Mouse (Mus musculus): Measurements from ENCODE around the gene Nrxn3.

Gene Nrxn3

GRCm38 (mm10) chr12:88931713-88932112 lies 209.0 kb downstream of the Nrxn3 start:
- DNase-seq (ENCODE audit: low spot score) = no peak

- DNase-seq (ENCODE audit: low spot score) = no peak
Observed at GRCm38 (mm10) chr12:88939679-88940078, 217.0 kb downstream of the Nrxn3 start.

GRCm38 (mm10) chr12:88944967-88945366 lies 222.3 kb downstream of the Nrxn3 start:
- no peak for DNase-seq (ENCODE audit: low spot score)

- DNase-seq (ENCODE audit: low spot score) = no peak
Observed at GRCm38 (mm10) chr12:88949870-88950269, 227.2 kb downstream of the Nrxn3 start.

- DNase-seq (ENCODE audit: low spot score) = no peak
Observed at GRCm38 (mm10) chr12:88952937-88953600, 230.4 kb downstream of the Nrxn3 start.

- DNase-seq (ENCODE audit: low spot score) = no peak
Observed at GRCm38 (mm10) chr12:88953801-88954200, 231.1 kb downstream of the Nrxn3 start.

- no peak for DNase-seq (ENCODE audit: low spot score)
Observed at GRCm38 (mm10) chr12:88957431-88957830, 234.8 kb downstream of the Nrxn3 start.

- DNase-seq (ENCODE audit: low spot score) = no peak
Observed at GRCm38 (mm10) chr12:88960817-88961216, 238.1 kb downstream of the Nrxn3 start.

GRCm38 (mm10) chr12:88966329-88966728 lies 243.7 kb downstream of the Nrxn3 start:
- DNase-seq (ENCODE audit: low spot score) = no peak

GRCm38 (mm10) chr12:88976621-88977020 lies 253.9 kb downstream of the Nrxn3 start:
- DNase-seq (ENCODE audit: low spot score) = no peak

GRCm38 (mm10) chr12:88983688-88984330 lies 261.1 kb downstream of the Nrxn3 start:
- DNase-seq (ENCODE audit: low spot score) = no peak

- DNase-seq (ENCODE audit: low spot score) = peak; percentile 8
Observed at GRCm38 (mm10) chr12:88984375-88984774, 261.7 kb downstream of the Nrxn3 start.

GRCm38 (mm10) chr12:88984804-88985203 lies 262.1 kb downstream of the Nrxn3 start:
- DNase-seq (ENCODE audit: low spot score) = no peak

GRCm38 (mm10) chr12:88987046-88987445 lies 264.4 kb downstream of the Nrxn3 start:
- no peak for DNase-seq (ENCODE audit: low spot score)

- no peak for DNase-seq (ENCODE audit: low spot score)
Observed at GRCm38 (mm10) chr12:88990753-88991152, 268.1 kb downstream of the Nrxn3 start.

- DNase-seq (ENCODE audit: low spot score) = no peak
Observed at GRCm38 (mm10) chr12:88992141-88992540, 269.5 kb downstream of the Nrxn3 start.

- DNase-seq (ENCODE audit: low spot score) = no peak
Observed at GRCm38 (mm10) chr12:88993788-88994187, 271.1 kb downstream of the Nrxn3 start.

GRCm38 (mm10) chr12:89016436-89016835 lies 293.8 kb downstream of the Nrxn3 start:
- DNase-seq (ENCODE audit: low spot score) = no peak

- no peak for DNase-seq (ENCODE audit: low spot score)
Observed at GRCm38 (mm10) chr12:89025180-89025579, 302.5 kb downstream of the Nrxn3 start.

GRCm38 (mm10) chr12:89035984-89036618 lies 313.4 kb downstream of the Nrxn3 start:
- no peak for DNase-seq (ENCODE audit: low spot score)

- no peak for DNase-seq (ENCODE audit: low spot score)
Observed at GRCm38 (mm10) chr12:89040151-89040550, 317.5 kb downstream of the Nrxn3 start.

GRCm38 (mm10) chr12:89041429-89042107 lies 318.9 kb downstream of the Nrxn3 start:
- no peak for DNase-seq (ENCODE audit: low spot score)

- no peak for DNase-seq (ENCODE audit: low spot score)
Observed at GRCm38 (mm10) chr12:89049279-89049678, 326.6 kb downstream of the Nrxn3 start.
